Mouse (Mus musculus) midbrain, postnatal 0 days (tissue): Measurements from ENCODE around the gene Cdip1. TPM values are rescaled to one million over a fixed set of nuclear protein-coding genes. Genes with fewer than 3 reads are reported as not detected.

Experiments
- ATAC-seq: fragments of 200-750 bp; cut with Nextera tagmentation; 2 replicates; pipeline ENCODE4 v1.8.0; 2017; ENCODE audit warnings: moderate number of reproducible peaks, mild to moderate bottlenecking, moderate TSS enrichment, moderate library complexity; ENCODE audit not compliant: low FRiP score
- DNase-seq: peaks from one replicate; pipeline ENCODE4 v3.0.0-alpha.2; 2015; ENCODE audit warnings: low spot score
- H3K27ac ChIP-seq: fragments of 300-500 bp; sonication (generic); 2 replicates; pipeline ENCODE4 v1.5.1; 2014; ENCODE audit warnings: low read depth, mild to moderate bottlenecking, low read length, mixed read lengths
- H3K27me3 ChIP-seq: fragments of 300-500 bp; sonication (generic); 2 replicates; pipeline ENCODE4 v1.6.1; 2014; ENCODE audit warnings: low read length, control low read depth, mixed read lengths; ENCODE audit not compliant: insufficient read depth
- H3K36me3 ChIP-seq: fragments of 300-500 bp; sonication (generic); 2 replicates; pipeline ENCODE4 v1.6.1; 2014; ENCODE audit warnings: low read length, control low read depth, mixed read lengths; ENCODE audit not compliant: insufficient read depth
- H3K4me1 ChIP-seq: fragments of 300-500 bp; sonication (generic); 2 replicates; pipeline ENCODE4 v1.6.1; 2014; ENCODE audit warnings: mild to moderate bottlenecking, control low read depth, antibody characterized with exemption, low read length, mixed read lengths; ENCODE audit not compliant: insufficient read depth
- H3K4me2 ChIP-seq: fragments of 300-500 bp; sonication (generic); 2 replicates; pipeline ENCODE4 v1.6.1; 2014; ENCODE audit warnings: low read depth, mild to moderate bottlenecking, low read length, mixed read lengths; ENCODE audit not compliant: poor library complexity, severe bottlenecking
- H3K4me3 ChIP-seq: fragments of 300-500 bp; sonication (generic); 2 replicates; pipeline ENCODE4 v1.5.1; 2014; ENCODE audit warnings: low read depth, mild to moderate bottlenecking, low read length, moderate library complexity
- H3K9ac ChIP-seq: fragments of 300-500 bp; sonication (generic); replicated peaks from 2 replicates; pipeline ENCODE4 v1.6.1; 2014; ENCODE audit warnings: mild to moderate bottlenecking, low read length, moderate library complexity, mixed read lengths; ENCODE audit not compliant: poor library complexity, severe bottlenecking
- H3K9me3 ChIP-seq: fragments of 300-500 bp; sonication (generic); 2 replicates; pipeline ENCODE4 v1.6.1; 2016; ENCODE audit warnings: low read length, control low read depth
- CTCF ChIP-seq: IDR thresholded peaks from 2 replicates; pipeline ENCODE4 v1.5.1; 2016; ENCODE audit warnings: antibody characterized with exemption, mild to moderate bottlenecking
- WGBS: fragments of 180-500 bp; shearing (Covaris S2); extraction: QIAGEN DNeasy Blood & Tissue Kit; methylation state at CpG from one replicate; pipeline ENCODE4 v1.1.7; 2014; 5-methylcytosine and 5-hydroxymethylcytosine counted together
- polyA plus RNA-seq: library from polyadenylated mRNA; unstranded; fragments of >200 nt; fragmentation: Nextera tagmentation; extraction: Ambion mirVana; gene quantifications from 2 replicates; pipeline ENCODE4 v1.2.1, GENCODE M21; 2015
- total RNA-seq: library from RNA; depleted of rRNA; stranded (reverse); fragments of >200 nt; gene quantifications from 2 replicates; pipeline ENCODE4 v1.2.3, GENCODE M21; 2014

The Cdip1 gene
- total and polyA plus RNA-seq, 2 experiments from 2014 or later, result 130 to 131 TPM

GRCm38 (mm10) chr16:4789311-4789768 lies 752 bp downstream of the Cdip1 start:
- H3K4me1 ChIP-seq, result peaks cover 10% of the 10 kb centered on the region
- WGBS, result 0% methylated on average over 29 of the region's 29 CpGs

GRCm38 (mm10) chr16:4788176-4788575 lies 1.9 kb downstream of the Cdip1 start:
- ATAC-seq, result no peak
- Histone ChIP-seq H3K4me3 (no peak overlapping the region), H3K36me3 (no peaks in the 10 kb centered on the region), H3K4me2 (peak overlapping the region; percentile 81), H3K9ac (no peak overlapping the region), H3K4me1 (peaks cover 10% of the 10 kb centered on the region), H3K27me3 (no peaks in the 10 kb centered on the region), H3K9me3 (no peaks in the 10 kb centered on the region), H3K27ac (no peak overlapping the region)
- no peak for DNase-seq
- TF ChIP-seq CTCF, result no peak

More at GRCm38 (mm10) chr16:4789311-4789768, 752 bp downstream of the Cdip1 start:
- Histone ChIP-seq H3K4me2 (peak overlapping the region; percentile 81), H3K9me3 (no peaks in the 10 kb centered on the region), H3K36me3 (no peaks in the 10 kb centered on the region), H3K9ac (peak overlapping the region; percentile 90), H3K4me3 (peak overlapping the region; percentile 85), H3K27me3 (no peaks in the 10 kb centered on the region), H3K27ac (peak overlapping the region; percentile 96)
- no peak for TF ChIP-seq CTCF
- ATAC-seq (peak; percentile 71), DNase-seq (no peak)

GRCm38 (mm10) chr16:4785706-4786105 lies 4.4 kb downstream of the Cdip1 start:
- Histone ChIP-seq H3K4me2 (no peak overlapping the region), H3K27me3 (no peaks in the 10 kb centered on the region), H3K36me3 (no peaks in the 10 kb centered on the region), H3K4me3 (no peak overlapping the region), H3K9ac (no peak overlapping the region), H3K9me3 (no peaks in the 10 kb centered on the region), H3K4me1 (peaks cover 10% of the 10 kb centered on the region), H3K27ac (no peak overlapping the region)
- no peak for DNase-seq
- TF ChIP-seq CTCF, result no peak
- 23% methylated on average over 4 of the region's 4 CpGs for WGBS
- ATAC-seq, result no peak

- H3K27ac ChIP-seq, result no peak overlapping the region
- ATAC-seq, result no peak
- no peak overlapping the region for H3K9ac ChIP-seq
Observed at GRCm38 (mm10) chr16:4782515-4782914, 7.6 kb downstream of the Cdip1 start.

GRCm38 (mm10) chr16:4781524-4782196 lies 8.4 kb downstream of the Cdip1 start:
- Histone ChIP-seq H3K36me3 (no peaks in the 10 kb centered on the region), H3K9ac (no peak overlapping the region), H3K4me1 (no peaks in the 10 kb centered on the region), H3K27ac (no peak overlapping the region), H3K4me2 (no peak overlapping the region), H3K27me3 (no peaks in the 10 kb centered on the region), H3K9me3 (no peaks in the 10 kb centered on the region), H3K4me3 (no peak overlapping the region)
- DNase-seq, result peak; percentile 80
- no peak for ATAC-seq
- WGBS, result 80% methylated on average over 5 of the region's 5 CpGs
- no peak for TF ChIP-seq CTCF

More at GRCm38 (mm10) chr16:4782515-4782914, 7.6 kb downstream of the Cdip1 start:
- TF ChIP-seq CTCF, result no peak
- Histone ChIP-seq H3K9me3 (no peaks in the 10 kb centered on the region), H3K27me3 (no peaks in the 10 kb centered on the region), H3K36me3 (no peaks in the 10 kb centered on the region), H3K4me3 (no peak overlapping the region), H3K4me2 (no peak overlapping the region), H3K4me1 (peaks cover 2% of the 10 kb centered on the region; the same call in 1 of the 2 replicates)
- DNase-seq, result no peak

- no peak overlapping the region for H3K27ac ChIP-seq
- no peaks in the 10 kb centered on the region for H3K4me1 ChIP-seq
- no peak for TF ChIP-seq CTCF
- H3K27me3 ChIP-seq, result no peaks in the 10 kb centered on the region
- H3K4me2 ChIP-seq, result no peak overlapping the region
- no peak for DNase-seq
- no peak overlapping the region for H3K4me3 ChIP-seq
- no peak overlapping the region for H3K9ac ChIP-seq
- H3K9me3 ChIP-seq, result no peaks in the 10 kb centered on the region
- ATAC-seq, result no peak
- WGBS, result 94% methylated on average over 4 of the region's 4 CpGs
- H3K36me3 ChIP-seq, result no peaks in the 10 kb centered on the region
Observed at GRCm38 (mm10) chr16:4778940-4779339, 11.2 kb downstream of the Cdip1 start.
